Mouse (Mus musculus) stomach, postnatal 0 days (tissue): ENCODE measurements around the gene Slc30a7.

Experiments
- CTCF ChIP-seq: IDR thresholded peaks from 2 replicates; pipeline ENCODE4 v1.5.1; 2016; ENCODE audit warnings: antibody characterized with exemption, low read depth, mild to moderate bottlenecking, moderate library complexity
- EP300 ChIP-seq: optimal IDR thresholded peaks from 2 replicates; pipeline ENCODE3; 2016; ENCODE audit warnings: antibody characterized with exemption

- no peak for TF ChIP-seq CTCF
- no peak for TF ChIP-seq EP300
Observed at GRCm38 (mm10) chr3:115992588-115992987, 14.6 kb downstream of the Slc30a7 start.
